Mouse (Mus musculus) kidney, postnatal 0 days (tissue): ENCODE data around the gene Col17a1. TPM values are rescaled to one million over a fixed set of nuclear protein-coding genes. Genes with fewer than 3 reads are reported as not detected.
A peak's percentile ranks its signal among the peaks of the same experiment; 100 is the strongest.

Experiments
- ATAC-seq: fragments of 200-750 bp; cut with Nextera tagmentation; replicated peaks from 2 replicates; pipeline ENCODE4 v1.8.0; 2017; ENCODE audit warnings: low read depth, moderate number of reproducible peaks, moderate TSS enrichment, moderate library complexity; ENCODE audit not compliant: low FRiP score
- DNase-seq: peaks from one replicate; pipeline ENCODE4 v3.0.0-alpha.2; 2016; ENCODE audit warnings: low spot score
- H3K27ac ChIP-seq: fragments of 300-500 bp; sonication (generic); 2 replicates; pipeline ENCODE4 v1.5.1; 2014; ENCODE audit warnings: mild to moderate bottlenecking
- H3K27me3 ChIP-seq: fragments of 300-500 bp; sonication (generic); 2 replicates; pipeline ENCODE4 v1.6.1; 2014; ENCODE audit warnings: low read length, mixed read lengths; ENCODE audit not compliant: insufficient read depth
- H3K36me3 ChIP-seq: fragments of 300-500 bp; sonication (generic); 2 replicates; pipeline ENCODE4 v1.6.1; 2014; ENCODE audit warnings: low read length, mixed read lengths; ENCODE audit not compliant: insufficient read depth
- H3K4me1 ChIP-seq: fragments of 300-500 bp; sonication (generic); replicated peaks from 2 replicates; pipeline ENCODE4 v1.6.1; 2014; ENCODE audit warnings: antibody characterized with exemption, low read length, mixed read lengths; ENCODE audit not compliant: insufficient read depth
- H3K4me2 ChIP-seq: fragments of 300-500 bp; sonication (generic); 2 replicates; pipeline ENCODE4 v1.6.1; 2014; ENCODE audit warnings: mild to moderate bottlenecking, low read length, moderate library complexity, mixed read lengths
- H3K4me3 ChIP-seq: fragments of 300-500 bp; sonication (generic); replicated peaks from 2 replicates; pipeline ENCODE4 v1.5.1; 2014; ENCODE audit warnings: low read depth, low read length
- H3K9ac ChIP-seq: fragments of 300-500 bp; sonication (generic); 2 replicates; pipeline ENCODE4 v1.6.1; 2014; ENCODE audit warnings: low read depth, low read length
- H3K9me3 ChIP-seq: fragments of 300-500 bp; sonication (generic); replicated peaks from 2 replicates; pipeline ENCODE4 v1.6.1; 2016; ENCODE audit warnings: low read length, inconsistent platforms, mixed read lengths
- CTCF ChIP-seq: IDR thresholded peaks from 2 replicates; pipeline ENCODE4 v1.5.1; 2016; ENCODE audit warnings: antibody characterized with exemption, low read depth, mild to moderate bottlenecking, moderate library complexity
- WGBS: fragments of 180-500 bp; shearing (Covaris S2); extraction: QIAGEN DNeasy Blood & Tissue Kit; methylation state at CpG from one replicate; pipeline ENCODE4 v1.1.7; 2014; 5-methylcytosine and 5-hydroxymethylcytosine counted together
- polyA plus RNA-seq: library from polyadenylated mRNA; unstranded; fragments of >200 nt; fragmentation: Nextera tagmentation; extraction: Ambion mirVana; gene quantifications from 2 replicates; pipeline ENCODE4 v1.2.1, GENCODE M21; 2015

Col17a1 gene
- polyA plus RNA-seq, 1 experiment from 2014 or later: 0.43 TPM

- 0 out of 2 replicates have a peak, but pooled peaks cover 2% of the 10 kb centered on the region for H3K4me1 ChIP-seq
- H3K4me2 ChIP-seq: no peak overlapping the region
- H3K9ac ChIP-seq: no peak overlapping the region
- H3K27ac ChIP-seq: no peak overlapping the region
- no peaks in the 10 kb centered on the region for H3K36me3 ChIP-seq
- DNase-seq (no peak), ATAC-seq (no peak)
- no peak for TF ChIP-seq CTCF
- no peaks in the 10 kb centered on the region for H3K9me3 ChIP-seq
- 67% methylated on average over 11 of the region's 11 CpGs for WGBS
- H3K27me3 ChIP-seq: no peaks in the 10 kb centered on the region
- H3K4me3 ChIP-seq: no peak overlapping the region
These were observed 37.0 kb downstream of the Col17a1 start for GRCm38 (mm10) chr19:47654896-47655295.

DNA sequence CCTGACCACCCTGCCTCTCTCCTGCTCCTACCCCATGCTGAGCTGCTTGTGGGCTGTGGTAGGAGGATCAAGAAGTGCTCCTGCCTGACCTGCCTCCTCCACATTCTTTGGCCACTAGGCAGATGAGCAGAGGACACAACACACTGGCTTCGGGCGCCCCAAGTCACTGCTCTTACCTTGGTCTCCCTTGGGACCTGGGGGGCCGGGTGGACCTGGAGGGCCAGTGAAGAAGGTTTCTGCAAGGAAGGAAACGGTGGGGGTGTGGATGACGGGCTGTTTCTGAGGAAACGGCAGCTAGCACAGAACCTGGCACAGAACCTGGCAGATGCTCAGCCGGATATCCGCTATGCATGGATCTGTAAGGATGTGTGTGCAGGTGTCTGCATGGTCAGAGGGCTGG is 38.7 kb downstream of the Col17a1 start:
- WGBS: 79% methylated on average over 8 of the region's 8 CpGs
- H3K4me3 ChIP-seq: no peak overlapping the region
- H3K9me3 ChIP-seq: no peaks in the 10 kb centered on the region
- H3K4me1 ChIP-seq: 0 out of 2 replicates have a peak, but pooled peaks cover 2% of the 10 kb centered on the region
- no peak overlapping the region for H3K9ac ChIP-seq
- H3K36me3 ChIP-seq: no peaks in the 10 kb centered on the region
- H3K27ac ChIP-seq: no peak overlapping the region
- no peaks in the 10 kb centered on the region for H3K27me3 ChIP-seq
- no peak for ATAC-seq
- TF ChIP-seq CTCF: no peak
- H3K4me2 ChIP-seq: no peak overlapping the region
- peak; percentile 12 for DNase-seq

DNA sequence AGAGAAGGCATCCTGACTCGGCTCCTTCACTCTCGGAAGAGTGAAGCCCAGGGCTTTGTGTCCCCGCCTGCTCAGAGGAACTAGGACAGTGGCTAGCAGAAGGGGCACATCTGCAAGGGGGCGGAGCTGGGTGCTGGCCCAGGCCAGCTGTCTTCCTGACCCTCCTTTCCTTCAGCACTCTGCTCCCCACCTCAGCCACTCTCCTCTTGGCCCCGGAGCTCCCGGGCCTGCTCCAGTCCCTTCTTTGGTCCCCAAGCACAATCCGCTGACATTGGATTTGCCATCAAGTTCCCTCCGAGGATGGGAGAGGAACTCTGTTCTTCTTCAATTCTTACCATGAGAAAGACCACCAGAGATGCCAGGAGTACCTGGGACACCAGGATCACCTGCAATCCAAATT is 39.6 kb downstream of the Col17a1 start:
- no peak overlapping the region for H3K4me2 ChIP-seq
- no peaks in the 10 kb centered on the region for H3K9me3 ChIP-seq
- ATAC-seq (no peak), DNase-seq (no peak)
- 74% methylated on average over 8 of the region's 8 CpGs for WGBS
- H3K27ac ChIP-seq: no peak overlapping the region
- no peak overlapping the region for H3K9ac ChIP-seq
- H3K4me1 ChIP-seq: 0 out of 2 replicates have a peak, but pooled peaks cover 2% of the 10 kb centered on the region
- no peak for TF ChIP-seq CTCF
- H3K27me3 ChIP-seq: no peaks in the 10 kb centered on the region
- H3K36me3 ChIP-seq: no peaks in the 10 kb centered on the region
- no peak overlapping the region for H3K4me3 ChIP-seq

- H3K9ac ChIP-seq: no peak overlapping the region
- H3K27me3 ChIP-seq: no peaks in the 10 kb centered on the region
- H3K27ac ChIP-seq: no peak overlapping the region
- ATAC-seq (no peak), DNase-seq (no peak)
- 67% methylated on average over 5 of the region's 5 CpGs for WGBS
- 0 out of 2 replicates have a peak, but pooled peaks cover 2% of the 10 kb centered on the region for H3K4me1 ChIP-seq
- H3K36me3 ChIP-seq: no peaks in the 10 kb centered on the region
- no peaks in the 10 kb centered on the region for H3K9me3 ChIP-seq
- TF ChIP-seq CTCF: no peak
- no peak overlapping the region for H3K4me2 ChIP-seq
- H3K4me3 ChIP-seq: no peak overlapping the region
These were observed 40.8 kb downstream of the Col17a1 start for GRCm38 (mm10) chr19:47651160-47651480.

- no peak for TF ChIP-seq CTCF
- WGBS: 77% methylated on average over 16 of the region's 16 CpGs
These were observed 41.3 kb downstream of the Col17a1 start for GRCm38 (mm10) chr19:47650366-47651159.

GRCm38 (mm10) chr19:47649071-47649470 is 42.8 kb downstream of the Col17a1 start:
- 95% methylated on average over 6 of the region's 6 CpGs for WGBS
- Histone ChIP-seq H3K9me3 (no peaks in the 10 kb centered on the region), H3K4me1 (no peaks in the 10 kb centered on the region), H3K4me3 (no peak overlapping the region), H3K36me3 (no peaks in the 10 kb centered on the region), H3K4me2 (no peak overlapping the region), H3K9ac (no peak overlapping the region), H3K27ac (no peak overlapping the region), H3K27me3 (no peaks in the 10 kb centered on the region)
- TF ChIP-seq CTCF: no peak
- no peak for ATAC-seq
- no peak for DNase-seq

More at GRCm38 (mm10) chr19:47650366-47651159, 41.3 kb downstream of the Col17a1 start:
- no peak overlapping the region for H3K27ac ChIP-seq
- H3K4me1 ChIP-seq: no peaks in the 10 kb centered on the region
- no peak overlapping the region for H3K9ac ChIP-seq
- DNase-seq: no peak
- H3K9me3 ChIP-seq: no peaks in the 10 kb centered on the region
- no peak overlapping the region for H3K4me2 ChIP-seq
- no peak overlapping the region for H3K4me3 ChIP-seq
- H3K36me3 ChIP-seq: no peaks in the 10 kb centered on the region
- H3K27me3 ChIP-seq: no peaks in the 10 kb centered on the region
- ATAC-seq: no peak
